Mouse (Mus musculus): Measurements from ENCODE around the gene Rab23. TPM values are rescaled to one million over a fixed set of nuclear protein-coding genes. Genes with fewer than 3 reads are reported as not detected.
"Not testable (repeated sequence)": the region's sequence is repeated elsewhere in the genome, so short reads cannot be mapped to it uniquely, and the experiment has no call there.

Gene Rab23
- polyA plus RNA-seq, 1 experiment from 2014 or later: 16.9 TPM

- ATAC-seq: peak; percentile 56; the same call in 1 of the 2 replicates
- Histone ChIP-seq H3K4me2 (ENCODE audit: low read depth, low read length) (no peak overlapping the region), H3K27me3 (replicated peaks; ENCODE audit: control insufficient read depth, insufficient read depth, low read length) (no peaks in the 10 kb centered on the region), H3K9me3 (ENCODE audit: control insufficient read depth, low read length) (no peaks in the 10 kb centered on the region), H3K4me3 (ENCODE audit: low read length) (no peak overlapping the region), H3K9ac (ENCODE audit: low read depth, low read length) (no peak overlapping the region), H3K4me1 (ENCODE audit: control insufficient read depth, insufficient read depth, low read length) (no peaks in the 10 kb centered on the region), H3K36me3 (ENCODE audit: control insufficient read depth, insufficient read depth, low read length) (peaks cover 10% of the 10 kb centered on the region; the same call in 1 of the 2 replicates), H3K27ac (ENCODE audit: low read length) (no peak overlapping the region)
- WGBS: 23% methylated on average over 8 of the region's 8 CpGs
Observed at GRCm38 (mm10) chr1:33742903-33743302, 23.2 kb downstream of the Rab23 start.

- H3K4me3 ChIP-seq (ENCODE audit: low read length); H3K9ac ChIP-seq (ENCODE audit: low read depth, low read length); H3K9me3 ChIP-seq (ENCODE audit: control insufficient read depth, low read length); H3K27ac ChIP-seq (ENCODE audit: low read length); H3K4me2 ChIP-seq (ENCODE audit: low read depth, low read length); H3K4me1 ChIP-seq (ENCODE audit: control insufficient read depth, insufficient read depth, low read length); ATAC-seq; H3K27me3 ChIP-seq (replicated peaks; ENCODE audit: control insufficient read depth, insufficient read depth, low read length): not testable (repeated sequence)
- 92% methylated on average over 9 of the region's 9 CpGs for WGBS
- H3K36me3 ChIP-seq (ENCODE audit: control insufficient read depth, insufficient read depth, low read length): peaks cover 15% of the 10 kb centered on the region; the same call in 1 of the 2 replicates
Observed at GRCm38 (mm10) chr1:33744815-33745214, 25.1 kb downstream of the Rab23 start.

- Histone ChIP-seq H3K27me3 (replicated peaks; ENCODE audit: control insufficient read depth, insufficient read depth, low read length) (no peaks in the 10 kb centered on the region), H3K4me3 (ENCODE audit: low read length) (no peak overlapping the region), H3K9ac (ENCODE audit: low read depth, low read length) (no peak overlapping the region), H3K27ac (ENCODE audit: low read length) (no peak overlapping the region), H3K36me3 (ENCODE audit: control insufficient read depth, insufficient read depth, low read length) (peaks cover 15% of the 10 kb centered on the region; the same call in 1 of the 2 replicates), H3K4me2 (ENCODE audit: low read depth, low read length) (no peak overlapping the region), H3K9me3 (ENCODE audit: control insufficient read depth, low read length) (no peaks in the 10 kb centered on the region), H3K4me1 (ENCODE audit: control insufficient read depth, insufficient read depth, low read length) (no peaks in the 10 kb centered on the region)
- no peak for ATAC-seq
- 89% methylated on average over 4 of the region's 4 CpGs for WGBS
Observed at GRCm38 (mm10) chr1:33745901-33746300, 26.2 kb downstream of the Rab23 start.

DNA sequence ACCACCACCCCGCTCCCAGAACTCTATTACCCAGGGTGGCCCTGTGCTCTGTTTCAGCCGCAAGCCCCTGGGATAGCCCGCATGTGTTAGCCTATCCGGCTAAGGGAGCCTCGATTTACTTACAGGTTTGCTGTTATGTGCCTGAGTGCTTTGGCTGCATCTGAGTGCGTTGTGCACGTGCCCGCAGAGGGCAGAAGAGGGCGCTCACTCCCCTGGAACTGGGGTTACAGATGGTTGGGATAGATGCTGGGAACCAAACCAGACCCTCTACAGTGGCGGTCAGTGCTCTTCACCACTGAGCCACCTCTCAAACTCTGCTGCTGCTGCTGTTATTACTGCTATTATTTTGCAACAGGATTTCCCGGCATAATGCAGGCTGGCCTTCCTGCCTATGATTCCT, 29.4 kb downstream of the Rab23 start:
- H3K9me3 ChIP-seq (ENCODE audit: control insufficient read depth, low read length): no peaks in the 10 kb centered on the region
- no peak overlapping the region for H3K4me2 ChIP-seq (ENCODE audit: low read depth, low read length)
- H3K36me3 ChIP-seq (ENCODE audit: control insufficient read depth, insufficient read depth, low read length): peaks cover 14% of the 10 kb centered on the region; the same call in 1 of the 2 replicates
- ATAC-seq: no peak
- WGBS: 94% methylated on average over 11 of the region's 11 CpGs
- H3K4me3 ChIP-seq (ENCODE audit: low read length): no peak overlapping the region
- H3K27me3 ChIP-seq (replicated peaks; ENCODE audit: control insufficient read depth, insufficient read depth, low read length): no peaks in the 10 kb centered on the region
- no peak overlapping the region for H3K27ac ChIP-seq (ENCODE audit: low read length)
- peaks cover 2% of the 10 kb centered on the region; the same call in 1 of the 2 replicates for H3K4me1 ChIP-seq (ENCODE audit: control insufficient read depth, insufficient read depth, low read length)
- no peak overlapping the region for H3K9ac ChIP-seq (ENCODE audit: low read depth, low read length)

- not testable (repeated sequence) for H3K4me1 ChIP-seq (ENCODE audit: control insufficient read depth, insufficient read depth, low read length); H3K27ac ChIP-seq (ENCODE audit: low read length); H3K4me3 ChIP-seq (ENCODE audit: low read length); H3K27me3 ChIP-seq (replicated peaks; ENCODE audit: control insufficient read depth, insufficient read depth, low read length); H3K9ac ChIP-seq (ENCODE audit: low read depth, low read length); H3K9me3 ChIP-seq (ENCODE audit: control insufficient read depth, low read length); H3K4me2 ChIP-seq (ENCODE audit: low read depth, low read length); ATAC-seq
- WGBS: 96% methylated on average over 3 of the region's 4 CpGs
- peaks cover 12% of the 10 kb centered on the region; the same call in 1 of the 2 replicates for H3K36me3 ChIP-seq (ENCODE audit: control insufficient read depth, insufficient read depth, low read length)
Observed at GRCm38 (mm10) chr1:33749709-33750108, 30.0 kb downstream of the Rab23 start.

DNA sequence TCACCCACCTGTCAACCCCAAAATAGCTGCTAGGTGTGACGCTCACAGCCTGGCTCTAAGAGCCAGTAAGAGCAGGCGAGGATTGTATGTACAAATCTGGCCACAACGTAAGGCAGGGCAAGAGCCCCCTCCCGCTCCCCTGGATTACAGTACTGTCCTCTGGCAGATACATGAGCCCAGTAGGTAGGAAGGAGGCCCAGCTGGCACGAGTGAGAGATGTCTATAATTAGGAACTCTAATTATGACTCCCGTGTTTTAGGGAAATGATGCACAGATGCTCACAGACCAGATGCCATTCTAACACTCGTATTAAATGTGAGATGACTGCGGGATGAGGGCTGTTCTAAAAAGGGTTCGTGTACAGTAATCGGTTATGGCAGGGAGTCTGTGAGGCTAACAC, 31.6 kb downstream of the Rab23 start:
- Histone ChIP-seq H3K9ac (ENCODE audit: low read depth, low read length) (no peak overlapping the region), H3K36me3 (ENCODE audit: control insufficient read depth, insufficient read depth, low read length) (peaks cover 5% of the 10 kb centered on the region; the same call in 1 of the 2 replicates), H3K27ac (ENCODE audit: low read length) (no peak overlapping the region), H3K4me3 (ENCODE audit: low read length) (no peak overlapping the region), H3K4me2 (ENCODE audit: low read depth, low read length) (no peak overlapping the region), H3K27me3 (replicated peaks; ENCODE audit: control insufficient read depth, insufficient read depth, low read length) (no peaks in the 10 kb centered on the region), H3K9me3 (ENCODE audit: control insufficient read depth, low read length) (no peaks in the 10 kb centered on the region), H3K4me1 (ENCODE audit: control insufficient read depth, insufficient read depth, low read length) (peaks cover 8% of the 10 kb centered on the region; the same call in 1 of the 2 replicates)
- WGBS: 89% methylated on average over 10 of the region's 10 CpGs
- ATAC-seq: no peak

- Histone ChIP-seq H3K27me3 (replicated peaks; ENCODE audit: control insufficient read depth, insufficient read depth, low read length) (no peaks in the 10 kb centered on the region), H3K36me3 (ENCODE audit: control insufficient read depth, insufficient read depth, low read length) (0 out of 2 replicates have a peak, but pooled peaks cover 2% of the 10 kb centered on the region), H3K4me3 (ENCODE audit: low read length) (no peak overlapping the region), H3K9ac (ENCODE audit: low read depth, low read length) (no peak overlapping the region), H3K4me2 (ENCODE audit: low read depth, low read length) (no peak overlapping the region), H3K27ac (ENCODE audit: low read length) (no peak overlapping the region), H3K9me3 (ENCODE audit: control insufficient read depth, low read length) (no peaks in the 10 kb centered on the region), H3K4me1 (ENCODE audit: control insufficient read depth, insufficient read depth, low read length) (peaks cover 9% of the 10 kb centered on the region; the same call in 1 of the 2 replicates)
- ATAC-seq: no peak
- 83% methylated on average over 17 of the region's 17 CpGs for WGBS
Observed at GRCm38 (mm10) chr1:33754089-33754488, 34.4 kb downstream of the Rab23 start.

- Histone ChIP-seq H3K27ac (ENCODE audit: low read length) (no peak overlapping the region), H3K4me1 (ENCODE audit: control insufficient read depth, insufficient read depth, low read length) (peaks cover 9% of the 10 kb centered on the region; the same call in 1 of the 2 replicates), H3K4me3 (ENCODE audit: low read length) (no peak overlapping the region), H3K4me2 (ENCODE audit: low read depth, low read length) (0 out of 2 replicates have a peak overlapping the region, but pooled peaks have one; percentile 8), H3K27me3 (replicated peaks; ENCODE audit: control insufficient read depth, insufficient read depth, low read length) (no peaks in the 10 kb centered on the region), H3K9ac (ENCODE audit: low read depth, low read length) (no peak overlapping the region), H3K9me3 (ENCODE audit: control insufficient read depth, low read length) (no peaks in the 10 kb centered on the region), H3K36me3 (ENCODE audit: control insufficient read depth, insufficient read depth, low read length) (no peaks in the 10 kb centered on the region)
- WGBS: 74% methylated on average over 21 of the region's 21 CpGs
- peak; percentile 39 for ATAC-seq
Observed at GRCm38 (mm10) chr1:33754965-33755735, 35.5 kb downstream of the Rab23 start.

GRCm38 (mm10) chr1:33755799-33756198, 36.1 kb downstream of the Rab23 start:
- H3K4me1 ChIP-seq (ENCODE audit: control insufficient read depth, insufficient read depth, low read length): peaks cover 9% of the 10 kb centered on the region; the same call in 1 of the 2 replicates
- H3K9me3 ChIP-seq (ENCODE audit: control insufficient read depth, low read length): no peaks in the 10 kb centered on the region
- ATAC-seq: no peak
- no peaks in the 10 kb centered on the region for H3K27me3 ChIP-seq (replicated peaks; ENCODE audit: control insufficient read depth, insufficient read depth, low read length)
- 66% methylated on average over 7 of the region's 7 CpGs for WGBS
- peak overlapping the region; percentile 33; the same call in 1 of the 2 replicates for H3K9ac ChIP-seq (ENCODE audit: low read depth, low read length)
- no peak overlapping the region; the same call in 1 of the 2 replicates for H3K27ac ChIP-seq (ENCODE audit: low read length)
- peak overlapping the region; percentile 86; the same call in 1 of the 2 replicates for H3K4me3 ChIP-seq (ENCODE audit: low read length)
- peak overlapping the region; percentile 88 for H3K4me2 ChIP-seq (ENCODE audit: low read depth, low read length)
- no peaks in the 10 kb centered on the region for H3K36me3 ChIP-seq (ENCODE audit: control insufficient read depth, insufficient read depth, low read length)

All from intestine, embryonic 16.5 days (tissue).